Mouse (Mus musculus): ENCODE results near the gene Znrf3. TPM values are rescaled to one million over a fixed set of nuclear protein-coding genes. Genes with fewer than 3 reads are reported as not detected.

Gene Znrf3
- polyA plus RNA-seq, 1 experiment from 2014 or later: 13.7 TPM

- Histone ChIP-seq H3K9ac (replicated peaks) (peak overlapping the region; percentile 91; the same call in 1 of the 2 replicates), H3K36me3 (no peaks in the 10 kb centered on the region), H3K4me3 (replicated peaks) (peak overlapping the region; percentile 90), H3K9me3 (no peaks in the 10 kb centered on the region), H3K4me2 (peak overlapping the region; percentile 83), H3K27ac (no peak overlapping the region), H3K27me3 (no peaks in the 10 kb centered on the region; the same call in none of the 2 replicates), H3K4me1 (replicated peaks) (peaks cover 43% of the 10 kb centered on the region)
- WGBS: 9% methylated on average over 3 of the region's 3 CpGs
- ATAC-seq (ENCODE audit: insufficient number of reproducible peaks, insufficient read depth, low FRiP score, low TSS enrichment, low read depth): no peak
These were observed 2.0 kb downstream of the Znrf3 start for GRCm38 (mm10) chr11:5442590-5443021.

GRCm38 (mm10) chr11:5437646-5438045, 7.0 kb downstream of the Znrf3 start:
- H3K27me3 ChIP-seq: no peaks in the 10 kb centered on the region
- ATAC-seq (ENCODE audit: insufficient number of reproducible peaks, insufficient read depth, low FRiP score, low TSS enrichment, low read depth): no peak
- WGBS: 85% methylated on average over 2 of the region's 2 CpGs
- H3K4me1 ChIP-seq (replicated peaks): peaks cover 31% of the 10 kb centered on the region
- H3K27ac ChIP-seq: no peak overlapping the region
- no peak overlapping the region for H3K4me3 ChIP-seq (replicated peaks)
- H3K9me3 ChIP-seq: no peaks in the 10 kb centered on the region
- no peaks in the 10 kb centered on the region for H3K36me3 ChIP-seq
- H3K9ac ChIP-seq (replicated peaks): no peak overlapping the region
- no peak overlapping the region for H3K4me2 ChIP-seq

- H3K9ac ChIP-seq (replicated peaks): no peak overlapping the region
- no peak overlapping the region for H3K27ac ChIP-seq
- no peak overlapping the region for H3K4me3 ChIP-seq (replicated peaks)
- no peak for ATAC-seq (ENCODE audit: insufficient number of reproducible peaks, insufficient read depth, low FRiP score, low TSS enrichment, low read depth)
- H3K4me2 ChIP-seq: no peak overlapping the region
- H3K4me1 ChIP-seq (replicated peaks): peaks cover 24% of the 10 kb centered on the region
- H3K27me3 ChIP-seq: no peaks in the 10 kb centered on the region
- H3K9me3 ChIP-seq: no peaks in the 10 kb centered on the region
- no peaks in the 10 kb centered on the region for H3K36me3 ChIP-seq
These were observed 7.7 kb downstream of the Znrf3 start for GRCm38 (mm10) chr11:5436988-5437387.

DNA sequence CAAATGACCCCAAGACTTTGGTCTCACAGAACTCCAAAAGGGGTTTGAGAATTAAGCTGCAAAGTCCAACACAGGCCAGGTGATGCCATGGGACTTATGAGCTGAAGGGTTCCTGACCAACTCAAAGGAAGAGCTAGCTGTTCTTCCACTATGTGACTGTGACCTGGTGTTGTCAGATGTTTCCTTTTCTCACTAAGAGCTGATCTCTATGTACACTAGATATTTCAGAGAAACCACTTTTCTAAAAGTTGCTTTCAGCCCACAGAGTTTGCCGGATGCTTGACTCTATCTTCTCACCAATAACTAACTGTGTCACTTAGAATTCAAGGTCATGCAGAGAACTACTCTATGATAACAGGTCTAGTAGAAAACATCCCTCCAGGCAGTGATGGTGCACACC, 9.2 kb downstream of the Znrf3 start:
- Histone ChIP-seq H3K36me3 (no peaks in the 10 kb centered on the region), H3K27me3 (no peaks in the 10 kb centered on the region), H3K9me3 (no peaks in the 10 kb centered on the region), H3K4me3 (replicated peaks) (no peak overlapping the region), H3K4me1 (replicated peaks) (peaks cover 13% of the 10 kb centered on the region), H3K27ac (no peak overlapping the region), H3K4me2 (no peak overlapping the region), H3K9ac (replicated peaks) (no peak overlapping the region)
- WGBS: 93% methylated on average over 1 of the region's 1 CpGs
- no peak for ATAC-seq (ENCODE audit: insufficient number of reproducible peaks, insufficient read depth, low FRiP score, low TSS enrichment, low read depth)

- Histone ChIP-seq H3K4me1 (replicated peaks) (peaks cover 14% of the 10 kb centered on the region), H3K4me3 (replicated peaks) (no peak overlapping the region), H3K27me3 (no peaks in the 10 kb centered on the region), H3K27ac (no peak overlapping the region), H3K4me2 (no peak overlapping the region), H3K9ac (replicated peaks) (no peak overlapping the region), H3K36me3 (no peaks in the 10 kb centered on the region), H3K9me3 (no peaks in the 10 kb centered on the region)
- ATAC-seq (ENCODE audit: insufficient number of reproducible peaks, insufficient read depth, low FRiP score, low TSS enrichment, low read depth): no peak
- 92% methylated on average over 2 of the region's 2 CpGs for WGBS
These were observed 12.3 kb downstream of the Znrf3 start for GRCm38 (mm10) chr11:5432330-5432729.

- WGBS: 79% methylated on average over 1 of the region's 1 CpGs
- Histone ChIP-seq H3K27ac (no peak overlapping the region), H3K36me3 (no peaks in the 10 kb centered on the region), H3K9ac (replicated peaks) (no peak overlapping the region), H3K27me3 (no peaks in the 10 kb centered on the region), H3K4me2 (no peak overlapping the region), H3K4me3 (replicated peaks) (no peak overlapping the region), H3K9me3 (no peaks in the 10 kb centered on the region), H3K4me1 (replicated peaks) (peaks cover 28% of the 10 kb centered on the region)
- no peak for ATAC-seq (ENCODE audit: insufficient number of reproducible peaks, insufficient read depth, low FRiP score, low TSS enrichment, low read depth)
These were observed 13.8 kb downstream of the Znrf3 start for GRCm38 (mm10) chr11:5430863-5431262.

DNA sequence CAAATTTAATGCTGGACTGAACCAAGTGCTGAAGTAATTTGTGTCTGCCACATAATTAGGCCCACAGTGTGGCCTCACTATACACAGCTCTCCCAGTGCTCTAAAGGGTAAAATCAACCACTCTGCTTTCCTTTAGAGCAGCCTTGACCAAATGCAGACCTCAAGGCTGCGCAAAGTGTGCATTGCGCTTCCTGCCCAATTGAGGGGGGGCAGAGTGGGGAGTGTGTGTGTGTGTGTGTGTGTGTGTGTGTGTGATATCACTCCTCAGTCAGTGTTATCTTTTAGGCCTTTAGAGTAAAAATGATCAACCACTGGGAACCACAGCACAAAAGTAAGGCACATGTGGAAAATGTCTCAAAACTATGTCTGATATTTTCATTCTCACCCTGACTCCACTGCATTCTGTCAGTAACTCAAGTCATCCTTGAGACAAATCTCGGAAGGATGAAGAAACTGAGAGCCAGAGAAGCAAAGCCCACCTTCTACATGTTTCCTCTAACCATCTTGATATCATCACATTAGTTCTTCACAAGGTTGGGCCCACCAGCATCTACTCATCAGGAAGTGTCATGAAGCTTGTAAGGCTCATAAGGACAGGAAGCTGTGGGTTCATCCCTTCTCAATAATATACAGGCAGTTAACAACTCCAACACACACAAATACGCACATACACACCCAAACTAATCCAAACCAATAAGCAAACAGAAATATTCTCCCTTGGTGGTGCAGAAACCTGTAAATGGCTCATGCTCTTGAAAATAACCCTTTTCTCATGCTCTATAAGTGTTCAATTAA, 15.1 kb downstream of the Znrf3 start:
- Histone ChIP-seq H3K4me3 (replicated peaks) (no peak overlapping the region), H3K27ac (no peak overlapping the region), H3K9ac (replicated peaks) (no peak overlapping the region), H3K9me3 (no peaks in the 10 kb centered on the region), H3K4me1 (replicated peaks) (peaks cover 29% of the 10 kb centered on the region), H3K36me3 (no peaks in the 10 kb centered on the region), H3K4me2 (no peak overlapping the region), H3K27me3 (no peaks in the 10 kb centered on the region)
- ATAC-seq (ENCODE audit: insufficient number of reproducible peaks, insufficient read depth, low FRiP score, low TSS enrichment, low read depth): no peak
- 79% methylated on average over 4 of the region's 4 CpGs for WGBS

DNA sequence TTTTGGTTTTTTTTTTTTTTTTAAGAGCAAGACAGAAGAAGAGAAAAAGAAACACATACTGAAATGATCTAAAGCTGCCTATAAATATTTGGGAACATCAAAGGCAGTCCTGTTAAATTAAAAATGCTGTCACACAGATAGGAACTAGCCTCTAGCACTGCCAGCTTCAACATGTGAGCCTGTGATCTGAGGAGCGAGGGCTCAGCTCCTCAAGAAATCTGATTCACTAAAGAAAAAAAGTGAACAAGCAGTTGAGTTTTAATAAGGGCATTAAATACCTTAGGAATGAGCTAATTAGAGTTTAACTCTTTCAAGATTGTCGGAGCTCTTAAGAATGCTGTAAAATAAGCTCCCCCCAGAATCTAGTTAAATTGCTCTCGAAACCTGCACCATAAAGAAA, 17.4 kb downstream of the Znrf3 start:
- ATAC-seq (ENCODE audit: insufficient number of reproducible peaks, insufficient read depth, low FRiP score, low TSS enrichment, low read depth): no peak
- 16% methylated on average over 3 of the region's 3 CpGs for WGBS
- Histone ChIP-seq H3K4me2 (no peak overlapping the region), H3K4me1 (replicated peaks) (peaks cover 41% of the 10 kb centered on the region), H3K27ac (no peak overlapping the region), H3K9ac (replicated peaks) (no peak overlapping the region), H3K9me3 (no peaks in the 10 kb centered on the region), H3K36me3 (no peaks in the 10 kb centered on the region), H3K4me3 (replicated peaks) (no peak overlapping the region), H3K27me3 (no peaks in the 10 kb centered on the region)

DNA sequence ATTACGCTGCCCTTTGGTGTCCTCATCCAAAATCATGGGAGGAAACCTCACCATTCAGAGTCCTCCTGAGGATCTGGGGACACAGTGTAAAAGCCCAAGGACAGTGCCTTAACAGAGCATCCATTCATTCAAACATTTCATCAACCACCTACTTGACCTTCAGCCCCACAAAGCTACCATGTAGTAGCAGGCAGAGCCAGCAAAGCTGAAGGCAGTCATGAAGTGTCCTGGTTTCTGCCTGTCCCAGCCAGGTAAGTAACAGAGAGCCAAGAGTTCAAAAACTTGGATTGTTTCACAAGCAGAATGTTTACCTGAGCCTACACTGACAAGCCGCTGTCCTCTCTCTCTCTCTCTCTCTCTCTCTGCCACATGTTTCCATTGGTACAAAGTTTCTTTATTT, 18.3 kb downstream of the Znrf3 start:
- H3K27ac ChIP-seq: no peak overlapping the region
- H3K4me1 ChIP-seq (replicated peaks): peaks cover 49% of the 10 kb centered on the region
- H3K4me2 ChIP-seq: 0 out of 2 replicates have a peak overlapping the region, but pooled peaks have one; percentile 1
- H3K27me3 ChIP-seq: no peaks in the 10 kb centered on the region
- no peak overlapping the region for H3K4me3 ChIP-seq (replicated peaks)
- 89% methylated on average over 2 of the region's 2 CpGs for WGBS
- no peaks in the 10 kb centered on the region for H3K36me3 ChIP-seq
- H3K9ac ChIP-seq (replicated peaks): no peak overlapping the region
- no peaks in the 10 kb centered on the region for H3K9me3 ChIP-seq
- no peak for ATAC-seq (ENCODE audit: insufficient number of reproducible peaks, insufficient read depth, low FRiP score, low TSS enrichment, low read depth)

DNA sequence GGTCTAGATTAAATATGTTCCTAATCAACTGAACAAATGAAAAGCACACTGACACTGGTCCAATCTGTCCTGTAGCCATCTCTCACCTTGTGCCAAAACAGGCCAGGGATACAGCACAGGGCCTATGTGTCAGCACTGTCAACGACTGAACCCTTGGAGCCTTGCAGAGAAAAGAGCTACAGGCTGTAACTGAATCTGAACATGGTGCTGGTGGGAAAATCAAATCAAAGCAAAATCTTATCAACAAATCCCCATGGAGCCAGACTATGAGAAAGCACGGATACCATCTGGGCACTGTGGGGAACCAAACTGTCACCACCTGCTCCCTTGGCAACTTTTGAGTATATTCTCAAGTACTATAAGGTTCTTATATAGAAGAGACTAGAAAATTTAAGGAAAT, 19.5 kb downstream of the Znrf3 start:
- Histone ChIP-seq H3K9ac (replicated peaks) (no peak overlapping the region), H3K4me3 (replicated peaks) (no peak overlapping the region), H3K4me2 (no peak overlapping the region), H3K27me3 (no peaks in the 10 kb centered on the region), H3K4me1 (replicated peaks) (peaks cover 49% of the 10 kb centered on the region), H3K27ac (no peak overlapping the region), H3K9me3 (no peaks in the 10 kb centered on the region), H3K36me3 (no peaks in the 10 kb centered on the region)
- ATAC-seq (ENCODE audit: insufficient number of reproducible peaks, insufficient read depth, low FRiP score, low TSS enrichment, low read depth): no peak
- WGBS: 59% methylated on average over 2 of the region's 2 CpGs

DNA sequence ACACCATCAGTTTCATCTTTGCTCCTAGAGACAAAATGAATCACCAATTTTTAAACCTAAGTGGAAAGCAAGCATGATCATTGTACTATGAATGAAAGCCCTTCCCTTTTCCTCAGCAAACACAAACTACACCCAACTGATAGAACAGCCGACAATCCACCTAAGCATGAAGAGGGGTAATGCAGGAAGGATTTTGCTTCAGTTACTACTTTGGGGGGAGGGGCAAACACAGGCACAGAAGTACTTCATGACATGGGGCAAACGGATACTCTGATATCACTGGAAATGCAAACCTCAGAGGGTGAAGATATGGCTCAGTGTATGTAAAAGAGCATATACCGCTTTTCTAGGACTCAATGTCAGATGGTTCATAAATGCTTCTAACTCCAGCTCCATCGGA, 20.5 kb downstream of the Znrf3 start:
- no peak overlapping the region for H3K4me3 ChIP-seq (replicated peaks)
- H3K4me2 ChIP-seq: no peak overlapping the region
- no peaks in the 10 kb centered on the region for H3K9me3 ChIP-seq
- no peaks in the 10 kb centered on the region for H3K36me3 ChIP-seq
- H3K4me1 ChIP-seq (replicated peaks): peaks cover 50% of the 10 kb centered on the region
- H3K9ac ChIP-seq (replicated peaks): no peak overlapping the region
- WGBS: 82% methylated on average over 4 of the region's 4 CpGs
- H3K27me3 ChIP-seq: no peaks in the 10 kb centered on the region
- no peak overlapping the region for H3K27ac ChIP-seq
- no peak for ATAC-seq (ENCODE audit: insufficient number of reproducible peaks, insufficient read depth, low FRiP score, low TSS enrichment, low read depth)

GRCm38 (mm10) chr11:5423000-5423399, 21.6 kb downstream of the Znrf3 start:
- no peak overlapping the region for H3K4me3 ChIP-seq (replicated peaks)
- H3K27me3 ChIP-seq: no peaks in the 10 kb centered on the region
- no peak overlapping the region for H3K9ac ChIP-seq (replicated peaks)
- H3K4me1 ChIP-seq (replicated peaks): peaks cover 45% of the 10 kb centered on the region
- no peaks in the 10 kb centered on the region for H3K36me3 ChIP-seq
- H3K4me2 ChIP-seq: no peak overlapping the region
- ATAC-seq (ENCODE audit: insufficient number of reproducible peaks, insufficient read depth, low FRiP score, low TSS enrichment, low read depth): no peak
- no peaks in the 10 kb centered on the region for H3K9me3 ChIP-seq
- no peak overlapping the region for H3K27ac ChIP-seq
